Mouse (Mus musculus) frontal cortex, postnatal 25 days (tissue): ENCODE measurements at regions not wholly inside any gene's neighbourhood (a gene's known extent, or its start where the extent isn't known, plus 50 kb on each side); places are given as distances from the start of the nearest gene placed in this dataset.
"Not testable (repeated sequence)": the region's sequence is repeated elsewhere in the genome, so short reads cannot be mapped to it uniquely, and the experiment has no call there.

Experiments
- DNase-seq, 2 experiments: peaks; one replicate each; pipeline ENCODE4 v3.0.0; 2022; ENCODE audit warnings: low spot score in 2 of 2

DNA sequence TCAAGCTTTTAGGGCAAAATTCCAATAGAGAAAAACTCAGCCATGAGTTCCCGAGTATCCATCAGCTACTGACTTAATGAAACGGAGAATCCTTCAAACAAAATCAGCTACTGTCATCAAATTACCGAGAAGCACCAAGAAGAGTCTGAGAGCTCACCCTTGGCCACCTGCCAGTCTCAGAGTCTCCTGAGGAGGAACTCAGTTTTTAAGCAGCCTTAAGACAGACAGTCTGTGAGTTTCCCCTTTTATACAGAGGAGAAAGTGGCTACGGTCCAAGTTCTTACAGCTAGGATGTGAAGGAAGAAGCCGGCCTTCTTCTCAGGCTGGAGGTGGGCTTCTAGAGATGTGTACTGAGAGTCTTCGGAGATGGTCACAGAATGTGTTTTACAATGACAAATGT lies 262.8 kb downstream of the Diras2 start:
- no peak for DNase-seq

DNA sequence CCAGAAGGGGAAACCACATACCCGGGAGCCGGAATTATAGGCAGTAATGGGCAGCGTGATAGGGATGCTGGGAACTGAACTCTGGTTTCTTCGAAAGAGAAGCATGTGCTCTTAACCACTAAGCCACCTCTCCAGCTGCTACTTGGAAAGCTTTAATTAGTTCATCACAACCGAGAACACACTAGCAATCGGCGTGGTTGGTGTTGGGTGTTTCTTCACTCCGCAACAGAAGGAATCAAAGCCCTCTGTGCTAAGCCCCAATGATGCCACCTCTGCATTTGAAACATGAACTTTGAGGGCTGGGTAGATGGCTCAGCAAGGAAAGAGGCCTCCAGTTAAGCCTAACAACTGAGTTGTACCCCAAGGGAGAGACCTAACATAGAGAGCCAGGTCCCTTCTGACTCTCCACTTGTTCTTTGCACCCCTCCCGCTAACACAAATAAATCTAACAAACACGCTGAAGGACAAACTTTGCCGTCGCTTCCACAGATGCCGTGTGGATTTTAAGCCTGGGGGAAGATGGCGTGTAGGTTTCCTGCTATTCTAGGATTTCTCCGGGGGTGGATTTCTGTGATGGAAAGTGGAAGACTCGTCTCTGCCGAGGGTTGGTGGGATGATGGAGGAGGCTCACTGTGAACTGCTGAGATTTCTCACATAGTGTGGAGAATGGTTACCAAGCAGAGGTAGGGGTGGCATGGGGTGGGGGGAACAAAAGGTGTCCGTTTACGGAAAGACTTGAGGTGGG lies 257.4 kb downstream of the Diras2 start:
- no peak for DNase-seq

DNA sequence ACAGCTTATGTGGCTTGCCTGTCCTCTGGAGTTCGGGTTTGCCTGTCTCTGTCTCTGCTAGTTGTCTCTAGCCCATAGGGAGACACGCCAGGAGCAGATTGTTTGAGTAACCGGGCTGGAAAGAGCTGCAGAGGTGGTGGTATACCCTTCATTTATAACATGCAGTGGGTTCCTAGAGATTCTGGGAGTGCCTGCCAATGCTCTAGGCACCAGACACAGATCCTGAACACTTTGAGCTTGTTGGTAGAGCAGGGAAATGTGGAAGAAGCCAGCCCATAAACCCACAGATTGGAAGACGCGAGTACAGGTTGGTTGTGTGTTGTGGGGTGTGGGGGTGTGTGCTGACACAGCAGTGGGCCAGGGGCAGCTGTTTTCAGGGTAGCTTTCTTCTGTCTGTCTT lies 255.9 kb downstream of the Diras2 start:
- no peak for DNase-seq

DNA sequence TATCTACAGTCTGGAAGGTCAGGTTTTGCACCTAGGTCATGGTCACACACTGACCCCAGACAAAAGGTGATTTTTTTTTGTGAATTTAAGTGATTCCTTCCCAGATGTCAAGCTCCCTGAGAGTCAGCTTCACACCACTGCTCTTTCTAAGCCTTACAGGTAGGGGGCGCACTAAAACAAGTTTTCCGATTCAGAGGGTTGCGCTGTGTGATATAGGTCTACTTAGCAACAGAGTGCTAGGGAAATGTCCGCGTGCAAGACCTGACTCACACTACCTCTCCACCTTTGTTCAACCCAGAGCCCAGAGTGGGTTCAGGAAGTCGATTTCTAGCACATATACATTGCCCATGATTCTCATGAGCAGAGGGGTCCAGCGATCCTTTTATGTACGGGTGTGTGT lies 255.4 kb downstream of the Diras2 start:
- peak in 1 of 2 experiments; percentile 34 for DNase-seq

DNA sequence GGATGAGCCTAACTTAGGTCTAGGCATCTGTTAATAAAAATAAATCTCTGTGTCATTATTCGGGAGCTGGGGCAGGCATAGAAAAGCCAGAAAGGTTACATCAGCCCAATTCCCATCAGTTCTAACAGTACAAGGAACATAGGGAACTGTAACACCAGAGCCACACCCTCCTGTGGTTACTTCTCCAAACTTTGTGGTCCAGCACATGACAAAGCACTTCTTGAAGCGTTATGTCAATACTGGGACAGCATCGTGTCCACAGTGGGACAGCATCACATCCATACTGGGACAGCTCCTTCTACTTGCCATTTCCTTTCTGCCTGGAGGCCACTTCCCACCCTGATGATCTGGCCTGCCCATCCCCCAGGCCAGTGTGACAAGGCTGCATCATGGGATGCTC lies 253.9 kb downstream of the Diras2 start:
- DNase-seq: no peak

DNA sequence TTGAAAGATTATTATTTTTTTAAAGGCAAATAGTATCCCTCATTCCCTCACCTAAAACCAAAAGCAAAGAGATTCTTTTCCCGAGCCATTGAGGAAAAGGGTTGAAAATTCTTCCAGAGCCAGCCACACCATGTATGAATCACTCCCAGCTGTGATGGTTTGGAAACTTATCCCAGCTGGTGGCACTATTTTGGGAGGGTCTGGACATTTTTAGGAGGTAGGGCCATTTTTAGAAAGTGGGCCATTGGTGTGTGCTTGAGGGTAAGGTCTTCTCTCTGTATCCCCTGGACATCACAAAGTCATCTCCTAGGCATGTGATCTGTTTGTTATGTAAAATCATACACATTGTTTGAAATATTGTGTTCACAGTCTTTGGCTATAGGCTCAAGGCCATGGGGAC lies 252.2 kb downstream of the Diras2 start:
- no peak for DNase-seq

DNA sequence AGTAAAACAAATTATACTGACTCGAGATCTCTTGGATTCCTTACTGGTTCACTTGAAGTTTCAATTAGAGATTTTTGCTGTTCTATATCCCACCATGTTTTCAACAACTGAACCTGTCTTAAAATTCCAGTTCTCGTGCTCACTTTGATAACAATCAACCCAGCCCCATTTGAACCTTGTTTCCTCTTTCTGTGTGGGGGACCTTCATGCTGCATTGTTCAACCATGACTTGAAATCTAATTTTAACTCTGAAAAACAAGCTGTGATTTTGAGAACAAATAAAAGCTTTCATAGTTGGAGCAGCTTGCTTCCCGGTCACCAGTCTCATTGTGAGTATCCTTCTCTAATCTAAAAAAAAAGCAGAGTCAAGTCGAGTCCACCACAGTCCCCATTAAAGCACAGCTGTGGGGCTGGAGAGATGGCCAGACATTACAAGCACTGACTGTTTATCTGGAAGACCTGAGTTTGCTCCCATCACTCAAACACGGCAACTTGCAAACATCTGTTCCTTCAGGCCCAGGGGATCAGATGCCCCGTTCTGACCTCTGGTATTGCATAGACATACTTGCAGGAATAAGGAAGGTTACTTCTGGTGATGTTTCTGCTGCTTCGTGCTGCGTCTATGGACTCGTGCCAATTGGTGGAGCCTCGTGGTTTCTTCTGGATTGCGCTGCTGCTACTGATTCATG lies 251.7 kb downstream of the Diras2 start:
- no peak for DNase-seq

DNA sequence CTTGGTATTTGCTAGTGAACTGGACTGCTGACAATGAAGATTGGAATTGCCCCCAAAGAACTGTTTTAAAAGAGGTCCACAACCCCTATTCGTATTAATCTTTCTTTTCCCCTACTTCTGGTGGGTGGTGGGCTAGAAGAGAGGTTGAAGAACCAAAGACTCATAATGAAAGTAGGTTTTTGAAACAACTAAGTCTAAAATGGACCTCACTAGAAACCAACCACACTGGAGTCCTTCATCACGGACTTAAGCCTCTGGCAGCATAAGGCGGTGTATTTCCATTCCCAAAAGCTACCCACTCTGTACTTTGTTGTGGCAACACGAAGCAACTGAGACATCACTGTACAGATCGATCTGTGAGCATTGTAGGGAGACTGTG lies 251.1 kb downstream of the Diras2 start:
- no peak for DNase-seq

DNA sequence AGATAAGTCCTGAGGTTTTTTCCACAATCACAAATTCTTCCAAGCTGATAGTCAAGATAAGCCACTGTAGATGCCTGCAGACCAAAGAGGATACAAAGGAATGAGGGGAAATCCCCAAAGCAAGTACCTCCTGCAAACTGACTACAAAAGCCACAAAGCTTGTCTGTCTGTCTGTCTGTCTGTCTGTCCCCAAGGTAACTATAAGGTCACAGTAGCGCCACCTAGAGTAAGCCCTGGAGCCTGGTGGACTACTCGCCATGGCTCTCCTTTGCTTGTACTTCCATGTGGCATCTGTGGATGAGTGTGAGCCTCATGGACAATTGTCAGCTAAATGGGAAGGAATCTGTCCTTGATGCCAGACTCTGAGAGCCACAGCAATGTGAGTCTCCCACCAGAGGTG lies 249.8 kb downstream of the Diras2 start:
- DNase-seq: no peak

DNA sequence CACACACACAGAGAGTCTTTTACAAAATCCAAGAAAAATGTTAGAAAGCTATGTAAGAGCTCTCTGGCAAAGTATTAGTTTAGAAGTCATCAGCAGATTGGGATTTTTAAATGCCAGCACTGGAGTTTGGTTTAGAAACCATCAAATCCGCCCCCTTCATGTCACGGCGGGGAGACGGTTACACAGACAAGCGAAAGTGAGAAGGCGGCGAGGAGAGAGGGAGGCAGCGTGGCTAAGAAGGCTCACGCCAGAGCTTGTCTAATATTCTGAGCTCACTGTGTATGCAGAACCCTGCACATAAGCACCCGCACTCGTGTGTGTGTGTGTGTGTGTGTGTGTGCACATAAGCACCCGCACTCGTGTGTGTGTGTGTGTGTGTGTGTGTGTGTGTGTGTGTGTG lies 248.6 kb downstream of the Diras2 start:
- DNase-seq: no peak

DNA sequence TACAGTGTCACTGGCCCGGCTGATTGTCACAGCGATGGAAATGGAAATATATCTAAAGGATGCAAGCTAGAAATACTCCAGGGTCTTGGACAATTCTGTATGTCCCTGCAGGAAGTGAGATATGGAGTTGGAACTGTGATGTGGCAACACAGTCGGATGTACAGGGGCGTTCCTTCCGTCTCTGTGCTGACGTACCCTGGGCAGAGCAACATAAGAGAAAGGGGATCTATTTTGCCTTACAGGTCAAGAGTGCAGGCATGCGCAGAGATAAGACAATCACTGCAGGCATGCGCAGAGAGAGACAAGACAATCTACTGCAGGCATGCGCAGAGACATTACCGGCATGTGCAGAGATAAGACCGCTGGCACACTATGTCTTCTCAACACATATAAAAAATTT lies 247.6 kb downstream of the Diras2 start:
- DNase-seq: no peak

DNA sequence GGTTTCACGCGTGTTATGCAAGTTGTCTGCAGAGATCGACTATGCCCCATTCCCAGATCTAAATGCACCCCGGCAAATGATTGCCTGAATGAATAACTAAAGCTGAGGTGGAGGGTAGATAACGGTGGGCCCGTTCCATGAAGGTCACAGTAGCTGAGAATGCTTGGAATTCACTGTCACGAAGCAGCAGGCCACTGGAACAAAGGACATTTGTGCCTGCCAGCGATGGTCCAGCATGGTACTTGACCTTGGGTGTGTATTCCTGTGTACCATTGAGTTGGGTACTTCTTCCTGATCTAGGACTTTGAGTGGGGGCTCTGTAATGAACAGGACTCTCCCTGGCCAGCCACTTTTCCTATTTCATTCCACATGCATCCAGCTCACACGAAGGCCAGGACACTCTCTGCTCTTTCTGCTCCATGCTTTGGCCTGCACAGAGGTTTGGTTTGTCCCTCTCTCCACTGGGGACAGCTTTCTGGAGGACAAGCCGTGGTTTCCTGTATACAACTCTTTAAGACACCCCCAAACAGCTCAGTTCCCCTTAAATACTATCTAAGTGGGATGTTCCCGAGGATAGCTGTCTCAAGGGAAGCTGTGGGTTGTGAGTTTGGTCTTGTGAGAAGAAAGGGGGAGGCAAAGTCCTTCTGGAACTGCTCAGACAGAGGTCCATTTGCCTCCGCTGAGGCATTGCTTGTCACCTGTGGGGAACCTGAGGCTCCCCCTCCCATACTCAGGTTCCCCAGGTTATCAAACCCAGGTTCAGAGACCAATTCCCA lies 246.9 kb downstream of the Diras2 start:
- DNase-seq: no peak

DNA sequence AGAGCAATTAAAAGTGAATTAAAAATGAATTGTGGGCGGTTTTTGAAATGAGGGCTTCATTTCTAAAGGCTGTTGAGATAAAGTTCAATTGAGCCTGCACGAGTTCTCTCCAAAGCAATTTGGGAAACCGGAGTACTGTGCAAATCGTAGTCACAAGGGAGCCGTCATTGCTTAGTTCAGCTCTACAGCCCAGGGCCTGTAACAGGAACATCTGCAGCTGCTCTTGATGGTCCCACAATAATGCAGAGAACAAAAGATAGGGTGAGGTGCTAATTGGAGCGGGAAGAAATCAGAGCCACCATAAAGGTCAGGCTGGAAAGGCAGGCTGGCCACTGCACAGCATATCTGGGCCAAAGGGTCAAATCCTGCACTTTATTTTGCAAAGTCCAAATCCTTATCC lies 242.7 kb downstream of the Diras2 start:
- no peak for DNase-seq

DNA sequence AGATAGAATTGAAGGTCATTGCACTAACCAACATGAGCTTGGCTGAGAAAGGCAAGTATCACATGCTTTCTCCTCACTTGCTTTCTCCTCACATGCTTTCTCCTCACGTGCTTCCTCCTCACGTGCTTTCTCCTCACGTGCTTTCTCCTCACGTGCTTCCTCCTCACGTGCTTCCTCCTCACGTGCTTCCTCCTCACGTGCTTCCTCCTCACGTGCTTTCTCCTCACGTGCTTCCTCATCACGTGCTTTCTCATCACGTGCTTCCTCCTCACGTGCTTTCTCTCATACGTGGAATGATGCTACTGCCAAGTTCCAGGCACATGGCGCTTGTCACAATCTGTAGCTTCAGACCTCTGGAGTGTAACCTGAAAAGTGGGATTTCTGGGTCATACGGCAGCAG lies 235.2 kb downstream of the Diras2 start:
- no peak for DNase-seq

DNA sequence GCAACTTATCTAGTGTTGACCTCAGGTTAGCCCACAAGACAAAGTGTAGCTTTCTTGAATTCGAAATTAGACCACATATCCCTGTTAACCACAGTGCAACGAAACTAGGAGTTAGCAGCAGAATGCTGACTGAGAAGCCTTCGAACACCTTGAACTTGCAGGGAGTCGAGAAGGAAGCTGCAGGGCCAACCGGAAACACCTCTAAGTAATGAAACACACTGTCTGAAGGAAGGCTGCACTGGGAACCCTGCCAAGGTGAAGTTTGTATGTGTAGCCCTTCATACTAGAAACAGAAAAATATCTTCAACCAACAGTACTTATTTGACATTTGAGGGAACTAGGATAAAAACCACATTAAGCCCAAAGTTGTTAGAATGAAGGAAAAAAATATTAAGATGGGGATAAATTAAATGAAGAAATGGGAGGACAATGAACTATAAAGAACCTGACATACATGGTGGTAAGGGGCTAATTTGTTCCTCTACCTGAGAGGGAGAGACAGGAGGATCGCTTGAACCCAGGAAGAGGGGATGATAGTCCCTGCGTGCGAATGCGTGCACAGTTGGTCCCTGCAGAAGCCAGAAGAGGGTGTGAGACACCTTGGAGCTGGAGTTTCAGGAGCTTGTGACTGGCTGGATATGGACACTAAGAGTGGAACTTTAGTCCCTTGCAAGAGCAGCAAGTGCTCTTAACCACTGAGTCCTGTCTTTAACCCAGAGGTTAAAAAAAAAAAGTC lies 234.4 kb downstream of the Diras2 start:
- DNase-seq: no peak

DNA sequence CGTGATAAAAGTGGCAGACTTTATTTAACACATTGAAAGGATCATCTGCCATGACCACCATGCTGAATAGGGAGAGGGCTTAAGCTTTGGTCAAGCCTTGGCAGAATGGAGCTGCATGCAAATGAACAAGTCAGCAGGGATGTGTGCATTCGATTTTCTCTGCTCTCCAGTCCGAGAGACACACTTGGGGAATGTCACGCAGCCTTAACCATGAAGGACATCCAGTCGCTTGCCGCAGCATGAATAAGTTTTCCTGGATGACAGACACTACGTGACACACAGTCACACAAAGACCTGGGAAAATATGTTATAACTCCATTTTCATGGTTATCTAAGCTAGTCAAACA lies 233.8 kb downstream of the Diras2 start:
- no peak for DNase-seq

DNA sequence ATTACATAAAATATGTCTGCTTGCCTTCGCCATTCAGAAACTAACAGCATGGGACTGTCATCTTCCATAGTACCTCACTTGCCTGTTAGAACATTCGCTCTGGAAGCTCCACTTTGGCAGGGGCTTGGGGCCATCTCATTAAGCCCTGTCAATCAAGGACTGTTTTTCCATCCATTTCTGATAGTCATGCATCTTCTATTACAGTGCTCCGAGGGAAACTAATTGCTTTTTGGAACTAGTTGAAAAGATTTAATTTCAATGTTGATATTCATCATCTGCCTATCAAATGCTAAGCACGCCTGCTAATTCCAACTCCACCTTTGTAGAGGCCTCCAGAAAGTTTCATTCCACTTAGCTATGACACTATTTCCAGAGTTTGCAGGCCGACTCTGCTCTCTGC lies 232.7 kb downstream of the Diras2 start:
- no peak for DNase-seq

DNA sequence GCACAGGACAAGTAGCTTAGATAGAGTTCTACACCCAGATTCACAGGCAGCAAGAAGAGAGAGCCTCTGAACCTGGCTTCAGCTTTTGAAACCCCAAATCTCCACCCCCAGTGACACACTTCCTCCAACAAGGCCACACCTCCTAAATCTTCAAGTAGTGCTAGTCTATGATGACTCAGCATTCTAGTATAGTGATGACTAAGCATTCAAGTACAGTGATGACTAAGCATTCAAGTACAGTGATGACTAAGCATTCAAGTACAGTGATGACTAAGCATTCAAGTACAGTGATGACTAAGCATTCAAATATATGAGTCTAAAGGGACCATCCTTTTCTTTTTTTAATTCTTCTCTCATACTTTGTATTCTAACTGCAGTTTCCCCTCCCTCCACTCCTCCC lies 225.8 kb downstream of the Diras2 start:
- not testable (repeated sequence) for DNase-seq

DNA sequence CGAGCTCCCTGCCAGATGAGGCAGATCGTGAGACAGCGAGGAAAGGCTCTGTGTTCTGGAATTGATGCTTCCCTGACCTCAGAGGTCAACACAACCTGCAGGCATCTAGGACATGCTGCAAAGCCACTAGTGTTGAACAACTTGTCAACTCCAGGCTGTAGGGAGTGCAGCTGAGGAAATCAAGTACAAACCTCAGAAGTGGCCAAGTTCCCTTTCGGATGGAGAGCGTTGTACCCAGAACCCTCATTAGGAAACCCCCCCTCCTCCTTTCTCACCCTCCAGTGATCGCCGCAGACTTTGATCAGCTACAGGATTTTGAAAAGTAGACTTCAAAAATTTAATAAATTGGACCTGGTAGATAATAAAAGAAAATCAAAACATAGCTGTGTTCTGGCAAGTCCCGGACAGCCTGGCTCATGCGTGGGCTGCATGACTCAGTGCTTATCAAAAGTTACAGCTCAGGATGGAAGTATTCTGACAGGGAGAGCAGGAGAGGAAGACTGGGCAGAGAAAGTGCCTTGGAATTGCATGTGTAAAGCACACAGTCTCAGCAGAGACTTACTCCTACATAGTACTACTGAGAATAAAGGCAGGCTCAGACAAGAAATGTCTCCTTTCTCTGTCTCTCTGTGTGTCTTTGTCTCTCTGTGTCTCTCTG lies 224.2 kb downstream of the Diras2 start:
- DNase-seq: no peak

DNA sequence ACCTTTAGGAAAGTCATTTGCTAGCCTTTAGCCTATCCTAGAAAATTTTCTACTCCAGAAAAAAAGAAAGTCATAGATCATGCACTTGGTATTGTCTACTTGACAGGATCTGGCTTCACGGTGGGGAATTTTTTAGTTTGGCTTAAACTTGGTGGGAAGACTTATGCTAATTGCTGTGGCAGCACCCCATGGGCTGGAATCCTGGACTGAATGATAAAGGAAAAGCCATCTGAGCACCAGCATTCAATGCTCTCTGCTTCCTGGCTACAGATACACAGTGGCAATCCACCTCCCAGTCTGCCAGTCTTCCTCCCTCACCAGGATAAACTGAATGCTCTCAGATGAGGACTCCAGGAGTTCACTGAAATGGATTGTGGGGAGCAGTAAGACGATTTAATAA lies 220.1 kb downstream of the Diras2 start:
- DNase-seq: no peak

DNA sequence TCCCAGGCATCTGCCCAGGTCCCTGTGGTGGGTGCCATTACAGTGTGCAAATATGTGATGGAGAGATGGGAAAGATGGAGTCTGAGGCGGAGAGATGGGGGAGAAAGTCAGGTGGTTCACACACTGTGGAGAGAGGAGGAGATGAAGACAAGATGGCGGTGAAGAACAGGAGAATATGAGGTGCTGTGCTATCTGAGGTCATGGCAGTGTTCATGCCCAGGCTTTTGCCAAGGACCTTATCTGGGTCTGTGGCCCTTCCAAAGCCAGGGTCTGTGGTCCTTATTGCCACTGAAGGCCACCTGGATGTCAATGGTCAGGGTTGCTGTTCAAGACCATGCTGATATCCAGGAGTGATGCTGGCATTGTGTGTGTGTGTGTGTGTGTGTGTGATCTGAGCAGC lies 212.8 kb downstream of the Diras2 start:
- no peak for DNase-seq

DNA sequence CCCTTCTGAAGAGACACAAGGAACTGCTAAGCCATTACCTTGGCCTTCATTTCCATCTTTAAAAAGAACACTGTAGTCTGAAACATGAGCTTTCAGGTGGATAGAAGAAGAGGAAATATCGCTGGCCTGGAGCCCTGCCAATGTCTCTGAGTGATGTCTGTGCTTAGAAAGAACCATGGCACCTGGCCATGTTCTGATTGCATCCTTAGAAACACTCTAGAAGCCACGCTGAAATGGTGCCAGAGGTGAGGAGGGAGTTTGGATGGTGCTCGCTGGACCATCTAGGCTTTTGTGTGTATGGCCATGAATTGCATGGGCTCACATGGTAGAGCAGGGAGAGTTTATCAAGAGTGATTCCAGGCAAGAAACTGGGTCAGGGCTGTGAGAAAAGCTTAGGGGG lies 207.4 kb downstream of the Diras2 start:
- DNase-seq: no peak
